Mouse (Mus musculus) large intestine, adult 2 months (tissue): ENCODE measurements around the gene Gm21987. TPM values are rescaled to one million over a fixed set of nuclear protein-coding genes. Genes with fewer than 3 reads are reported as not detected.
A peak's percentile ranks its signal among the peaks of the same experiment; 100 is the strongest.
"Not testable (repeated sequence)": the region's sequence is repeated elsewhere in the genome, so short reads cannot be mapped to it uniquely, and the experiment has no call there.

Experiments used
- DNase-seq: peaks from one replicate; pipeline ENCODE4 v3.0.0-alpha.2; 2012; ENCODE audit warnings: low read depth, low spot score
- WGBS: fragments of 180-500 bp; shearing (Covaris S2); methylation state at CpG from one replicate; pipeline ENCODE4 v1.1.7; 2018; 5-methylcytosine and 5-hydroxymethylcytosine counted together
- polyA plus RNA-seq: library from polyadenylated mRNA; depleted of rRNA; stranded (reverse); fragments of >200 nt; gene quantifications from 2 replicates; pipeline ENCODE4 v1.2.3, GENCODE M21; 2012; rRNA removed

Gm21987 gene
- not detected in 2 replicates for polyA plus RNA-seq

DNA sequence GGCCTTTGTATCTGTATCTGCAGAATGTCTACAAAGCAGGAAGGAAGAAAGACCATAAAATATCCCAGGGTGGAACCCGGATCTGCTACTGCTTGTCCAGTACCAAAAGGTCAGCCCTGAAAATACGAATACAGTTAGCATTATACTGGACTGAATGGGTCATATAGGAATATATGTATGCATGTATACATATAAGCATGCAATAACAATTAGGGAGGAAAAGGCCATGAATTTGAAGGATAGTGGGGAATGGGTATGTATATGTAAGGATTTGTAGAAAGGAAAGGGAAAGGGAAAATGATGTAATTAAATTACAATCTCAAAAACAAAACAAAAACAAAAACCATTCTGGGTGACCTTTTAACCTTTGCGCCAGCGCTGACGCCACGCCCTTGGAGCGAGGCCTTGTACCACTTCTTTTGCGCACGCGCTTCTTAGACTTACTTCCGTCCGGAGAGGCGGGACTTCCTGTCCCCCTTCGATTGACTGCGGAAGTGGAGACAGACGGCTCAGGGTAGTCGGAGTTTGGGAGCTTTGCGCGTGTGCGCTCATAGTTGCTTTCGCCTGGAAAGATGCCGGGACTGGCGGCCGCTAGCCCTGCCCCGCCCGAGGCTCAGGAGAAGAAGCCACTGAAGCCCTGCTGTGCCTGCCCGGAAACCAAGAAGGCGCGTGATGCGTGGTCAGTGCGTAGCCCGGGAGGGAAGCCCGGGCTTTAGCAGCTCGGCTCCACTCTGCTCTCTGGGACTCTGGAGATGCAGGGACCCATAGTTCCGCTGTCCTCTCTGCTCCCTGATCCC is at the start of gene Gm21987, which contains the start of gene Cox17:
Gene Gm21987, plus strand, starts transcription at position 512 of the 797 bp plus-strand sequence.
Gene Cox17, plus strand, starts transcription at position 463 of the 797 bp plus-strand sequence.
- 2% methylated on average over 35 of the region's 35 CpGs for WGBS
- DNase-seq: peak; percentile 90

DNA sequence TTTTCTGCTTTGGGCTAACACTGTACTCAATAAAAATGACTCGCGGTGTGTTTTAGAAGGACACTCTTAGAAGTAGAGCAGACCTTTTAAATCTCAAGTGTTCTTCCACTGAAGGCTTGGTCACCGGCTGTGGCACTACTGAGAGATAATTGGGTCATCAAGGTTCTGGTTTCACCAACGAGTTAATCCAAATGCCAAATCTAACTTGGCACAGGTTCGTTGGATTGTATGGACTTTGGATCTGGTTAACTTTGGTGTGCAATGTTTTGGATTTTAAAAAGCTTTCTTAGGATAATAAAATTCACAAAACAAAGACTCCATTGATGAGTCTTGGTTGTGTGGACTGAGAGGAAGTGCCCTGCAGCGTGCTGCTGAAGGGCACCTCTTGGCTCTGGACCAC is 48.4 kb upstream of the Gm21987 start:
- DNase-seq: no peak
- WGBS: 16% methylated on average over 6 of the region's 6 CpGs

DNA sequence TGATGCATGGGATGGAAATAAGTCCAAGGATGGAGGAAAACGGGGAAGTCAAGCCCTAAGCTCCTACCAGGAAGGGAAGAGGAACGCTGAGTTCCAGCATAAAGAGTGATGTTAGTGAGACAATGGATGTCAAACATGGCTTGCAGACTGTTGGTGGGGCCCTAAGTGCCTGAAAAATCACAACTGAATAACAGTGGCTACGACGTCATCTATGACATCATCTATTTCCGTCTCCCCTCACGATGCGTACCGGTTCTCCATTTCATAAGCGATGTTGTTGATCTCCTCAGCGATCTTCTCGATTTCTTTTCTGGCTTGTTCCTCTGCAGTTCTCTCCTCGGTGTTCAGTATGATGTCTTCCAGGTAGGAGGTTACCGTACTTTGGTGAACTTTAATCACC is 44.5 kb upstream of the Gm21987 start:
- WGBS: 82% methylated on average over 13 of the region's 13 CpGs
- no peak for DNase-seq

DNA sequence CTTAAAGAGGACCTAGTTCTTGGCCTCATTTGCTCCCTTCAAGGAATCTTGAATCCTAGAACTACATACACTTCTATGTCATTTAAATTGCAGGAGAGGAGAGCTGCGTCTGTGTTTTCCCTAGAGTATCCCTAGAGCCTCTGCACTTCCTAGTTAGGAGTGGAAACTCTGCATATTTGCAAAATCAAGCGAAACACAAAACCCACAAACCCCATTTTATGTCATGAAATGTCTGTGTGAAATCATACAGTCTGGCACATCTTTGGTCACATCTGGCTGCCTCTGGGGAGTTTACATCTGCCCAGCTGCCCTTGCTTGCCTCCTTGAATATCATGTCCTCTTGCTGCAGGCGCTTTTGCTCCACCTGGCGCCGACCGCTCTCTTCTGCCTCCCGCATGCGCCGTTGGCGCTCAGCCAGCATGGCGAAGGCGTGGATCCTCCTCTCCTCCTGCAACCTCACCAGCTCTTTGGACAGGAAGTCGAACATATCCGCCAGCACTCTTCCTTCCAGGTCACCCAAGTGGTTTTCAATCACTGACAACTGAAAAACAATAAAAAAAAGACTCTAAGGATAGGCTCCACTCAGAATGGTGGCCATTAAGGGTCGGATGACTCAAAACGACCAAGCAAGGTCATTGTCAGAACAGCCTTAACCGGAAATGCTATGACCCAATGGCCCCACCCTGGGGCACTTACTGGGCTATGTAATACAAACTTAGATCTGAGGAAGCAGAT is 42.2 kb upstream of the Gm21987 start:
- 58% methylated on average over 17 of the region's 17 CpGs for WGBS
- no peak for DNase-seq

DNA sequence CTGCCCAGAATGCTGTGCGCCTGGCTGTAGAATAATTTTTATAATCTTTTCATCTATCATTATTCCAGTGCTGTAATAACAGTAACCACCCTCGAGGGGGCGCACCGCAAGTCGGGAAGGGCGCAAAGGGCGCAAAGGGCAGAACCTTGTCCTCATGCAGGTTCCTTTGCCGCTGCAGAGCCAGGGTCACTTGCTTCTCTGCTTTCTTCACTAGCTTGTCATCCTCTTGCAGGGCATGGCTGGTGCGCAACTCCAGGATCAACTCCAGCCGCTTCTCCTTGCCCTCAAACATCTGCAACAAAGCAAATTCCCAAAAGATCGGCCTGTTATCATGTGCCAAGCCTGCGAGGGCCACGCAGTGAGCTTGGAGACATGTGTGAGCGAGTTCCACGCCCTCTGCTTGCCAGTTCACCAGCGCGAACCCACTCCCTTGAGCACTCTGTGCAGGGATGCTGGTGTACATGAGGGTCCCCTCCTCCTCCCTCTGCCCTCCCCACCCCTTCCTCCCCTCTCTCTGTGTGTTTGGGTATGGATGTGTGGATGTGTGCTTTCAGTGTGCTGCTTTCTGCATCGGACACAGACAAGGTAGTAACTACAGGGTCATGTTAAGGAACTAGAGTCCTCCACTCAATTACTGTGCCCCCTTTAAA is 40.1 kb upstream of the Gm21987 start:
- DNase-seq: no peak
- WGBS: 45% methylated on average over 18 of the region's 18 CpGs

DNA sequence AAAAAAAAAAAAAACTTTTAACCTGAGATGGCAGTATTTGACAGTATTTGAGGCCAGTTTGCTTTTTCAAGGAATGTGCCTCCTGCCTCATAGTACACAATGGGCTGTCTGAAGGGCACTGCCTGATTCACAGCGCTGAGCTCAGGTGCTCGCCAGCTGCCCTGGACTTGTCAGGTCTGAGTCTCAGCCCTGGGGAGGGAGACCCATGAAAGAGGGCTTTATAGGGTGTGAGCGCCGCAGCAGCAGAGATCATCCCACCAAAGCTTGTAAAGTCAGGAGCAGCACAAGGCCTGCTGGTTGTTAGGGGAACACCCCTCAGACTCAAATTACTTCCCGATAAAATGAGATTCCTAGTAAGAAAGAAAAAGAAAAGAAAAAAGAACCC is 39.6 kb upstream of the Gm21987 start:
- WGBS: 59% methylated on average over 5 of the region's 5 CpGs
- no peak for DNase-seq

- no peak for DNase-seq
- 68% methylated on average over 7 of the region's 7 CpGs for WGBS
Measured at GRCm38 (mm10) chr16:38307651-38308050, 39.2 kb upstream of the Gm21987 start.

DNA sequence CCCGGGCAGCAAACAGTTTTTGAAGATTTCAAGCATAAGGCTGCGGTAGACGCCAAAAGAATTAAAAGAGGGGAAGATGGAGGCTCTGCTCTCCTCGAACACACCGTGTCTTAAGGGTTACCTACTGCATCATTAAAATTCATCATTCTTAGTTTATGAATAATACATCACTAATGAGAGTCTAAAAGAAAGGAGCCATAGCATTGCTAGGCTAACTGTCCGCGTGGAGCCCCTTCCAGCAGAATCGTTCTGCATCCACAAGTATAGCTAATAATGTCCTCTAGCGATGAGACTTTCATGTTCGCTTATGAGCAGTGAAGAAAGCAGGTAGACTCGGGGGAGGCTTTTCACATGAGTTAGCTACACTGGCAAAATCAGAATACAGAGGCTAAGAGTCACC is 38.6 kb upstream of the Gm21987 start:
- WGBS: 84% methylated on average over 11 of the region's 11 CpGs
- DNase-seq: no peak

- 73% methylated on average over 9 of the region's 9 CpGs for WGBS
- no peak for DNase-seq
Measured at GRCm38 (mm10) chr16:38318492-38318891, 28.3 kb upstream of the Gm21987 start.

DNA sequence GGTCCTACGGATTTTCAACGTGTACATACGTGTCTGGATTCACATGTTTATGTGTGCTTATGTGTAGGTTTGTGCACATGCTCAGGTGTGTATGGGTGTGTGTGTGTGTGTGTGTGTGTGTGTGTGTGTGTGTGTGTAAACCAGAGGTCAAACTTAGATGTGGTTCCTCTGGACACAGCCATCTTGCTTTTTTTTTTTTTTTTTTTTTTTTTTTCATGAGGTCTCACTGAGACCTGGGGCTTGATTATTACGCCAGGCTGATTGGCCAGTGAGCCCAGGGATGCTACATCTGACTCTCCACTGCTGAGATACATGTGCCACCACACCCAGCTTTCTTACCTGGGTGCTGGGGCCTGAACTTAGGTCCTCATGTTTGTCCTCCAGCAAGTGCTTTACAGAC is 27.8 kb upstream of the Gm21987 start:
- 93% methylated on average over 4 of the region's 4 CpGs for WGBS
- no peak for DNase-seq

- WGBS: 37% methylated on average over 17 of the region's 17 CpGs
- DNase-seq: no peak
Measured at GRCm38 (mm10) chr16:38321452-38321935, 25.3 kb upstream of the Gm21987 start.

- no peak for DNase-seq
- WGBS: 92% methylated on average over 15 of the region's 15 CpGs
Measured at GRCm38 (mm10) chr16:38324311-38324710, 22.5 kb upstream of the Gm21987 start.

GRCm38 (mm10) chr16:38326778-38327397 is 20.0 kb upstream of the Gm21987 start:
- DNase-seq: no peak
- WGBS: 87% methylated on average over 11 of the region's 11 CpGs

DNA sequence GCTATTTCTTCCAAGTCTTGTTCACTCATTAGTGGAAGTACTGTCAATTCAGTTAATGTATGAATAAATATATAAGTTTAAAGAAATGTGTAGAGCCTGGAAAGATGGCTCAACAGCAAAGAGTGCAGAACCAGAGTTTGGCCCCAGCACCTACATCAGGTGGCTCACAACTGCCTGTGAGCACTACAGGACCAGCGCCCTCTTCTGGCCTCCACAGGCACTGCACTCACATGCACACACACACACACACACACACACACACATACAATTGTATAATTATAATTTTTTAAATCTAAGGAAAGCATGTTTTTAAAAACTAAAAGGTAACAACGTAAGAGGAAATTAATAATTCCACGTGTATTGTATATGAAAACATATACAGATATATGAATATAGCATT is 17.5 kb upstream of the Gm21987 start:
- WGBS: 94% methylated on average over 3 of the region's 3 CpGs
- DNase-seq: no peak

DNA sequence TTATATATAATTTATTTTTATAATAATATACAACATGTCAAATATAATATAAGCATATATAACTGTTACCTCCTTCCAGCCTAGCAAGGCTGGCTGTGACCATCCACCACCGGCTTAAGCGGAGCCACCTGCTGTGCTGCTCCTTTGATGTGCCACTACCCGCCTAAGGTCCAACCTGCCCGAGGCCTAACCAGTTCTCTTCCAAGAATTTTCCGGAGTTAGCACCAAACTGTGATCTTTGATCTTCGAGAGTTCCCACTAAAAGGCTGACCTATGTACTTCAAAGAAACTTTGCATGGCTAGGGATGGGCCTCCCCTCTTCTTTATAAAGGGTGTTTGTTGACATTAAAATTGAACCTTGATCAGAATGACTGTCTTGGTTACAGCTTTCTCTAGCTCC is 12.4 kb upstream of the Gm21987 start:
- WGBS: 24% methylated on average over 6 of the region's 6 CpGs
- DNase-seq: no peak

DNA sequence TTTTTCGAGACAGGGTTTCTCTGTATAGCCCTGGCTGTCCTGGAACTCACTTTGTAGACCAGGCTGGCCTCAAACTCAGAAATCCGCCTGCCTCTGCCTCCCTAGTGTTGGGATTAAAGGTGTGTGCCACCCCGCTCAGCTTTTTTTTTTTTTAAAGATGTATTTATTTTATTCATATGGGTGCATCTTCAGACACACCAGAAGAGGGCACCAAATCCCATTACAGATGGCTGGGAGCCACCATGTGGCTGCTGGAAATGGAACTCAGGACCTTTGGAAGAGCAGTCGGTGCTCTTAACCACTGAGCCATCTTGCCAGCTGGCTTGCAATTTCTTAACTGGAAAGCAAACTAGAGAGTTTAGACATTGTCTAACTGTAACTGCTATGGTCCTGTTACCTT is 8.8 kb upstream of the Gm21987 start:
- not testable (repeated sequence) for DNase-seq
- WGBS: 83% methylated on average over 4 of the region's 4 CpGs

GRCm38 (mm10) chr16:38341396-38342324 is 5.2 kb upstream of the Gm21987 start, which contains the start of gene Maats1:
TSS of gene Maats1 (minus strand) at chr16:38342143.
- WGBS: 18% methylated on average over 30 of the region's 30 CpGs
- no peak for DNase-seq

- 38% methylated on average over 3 of the region's 3 CpGs for WGBS
- DNase-seq: no peak
Measured at GRCm38 (mm10) chr16:38344941-38345725, 1.7 kb upstream of the Gm21987 start.
